Comparison of ENCODE assay signal across 8 mouse cellular contexts in the genomic region with DNA sequence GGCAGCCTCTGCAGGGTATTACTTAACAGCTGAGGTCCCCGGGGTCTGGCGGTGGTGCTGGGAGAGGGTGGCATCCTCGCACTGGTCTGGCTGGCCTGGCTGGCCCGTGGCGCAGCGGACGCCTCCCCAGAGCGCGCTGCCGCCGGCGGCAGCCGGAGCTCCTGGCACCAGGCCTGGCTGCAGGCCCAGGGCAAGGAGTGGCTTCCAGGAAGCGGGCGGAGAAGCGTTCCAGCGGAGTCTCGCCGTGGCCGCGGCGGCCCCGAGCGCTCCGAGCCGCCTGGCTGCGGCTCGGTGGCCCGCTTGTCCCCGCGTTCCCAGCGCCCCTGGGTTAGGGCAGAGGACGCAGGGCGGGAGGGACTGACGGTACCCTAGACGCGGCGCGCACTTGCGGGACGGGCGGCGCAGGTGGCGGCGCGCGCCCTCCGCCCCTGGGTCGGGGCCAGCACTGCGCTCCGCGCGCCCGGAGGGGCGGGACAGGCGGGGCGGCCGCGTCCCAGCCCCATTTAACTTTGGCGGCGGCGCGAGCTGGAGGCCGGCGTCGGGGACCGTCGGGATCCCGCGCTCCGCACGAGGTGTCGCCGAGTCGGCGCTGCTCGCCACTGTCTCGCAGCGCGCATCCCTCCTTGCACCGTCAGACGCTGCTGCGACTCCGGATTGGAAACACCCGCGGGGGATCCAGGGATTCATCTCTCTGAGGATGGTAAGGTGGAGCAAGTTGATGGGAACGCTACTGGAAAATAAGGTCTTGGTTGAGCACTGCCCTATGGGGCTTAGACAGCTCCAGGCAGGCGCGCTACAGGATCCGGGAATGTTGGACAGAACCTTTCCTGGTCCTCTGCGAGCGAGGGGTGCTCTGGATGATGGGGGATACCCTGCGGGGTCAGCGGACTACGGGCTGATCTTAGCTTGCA. TPM values are rescaled to one million over a fixed set of nuclear protein-coding genes. Genes with fewer than 3 reads are reported as not detected.
DNase-seq lines count a peak whose midpoint lies in the region; ATAC-seq and TF ChIP-seq lines count a peak whose summit lies in the region.

A gene (plus strand): TSS at position 484 of the 911 bp plus-strand sequence.

- no peak for TF ChIP-seq EP300 in lung, postnatal 0 days (IDR thresholded peaks at IDR 0.05)

- no peak within 1 kb of the TSS for H3K27ac ChIP-seq in embryonic facial prominence, embryonic 10.5 days (replicated peaks)
- H3K27ac ChIP-seq in heart, embryonic 10.5 days, result peak within 1 kb of the TSS; percentile 52
- no peak within 1 kb of the TSS for H3K27ac ChIP-seq in kidney, embryonic 14.5 days (ENCODE audit: low read depth, low read length)
- no peak within 1 kb of the TSS for H3K27ac ChIP-seq in lung, postnatal 0 days (ENCODE audit: low read length)

- peaks cover 16% of the 10 kb centered on the region for H3K4me1 ChIP-seq in embryonic facial prominence, embryonic 10.5 days
- H3K4me1 ChIP-seq in heart, embryonic 10.5 days, result peaks cover 15% of the 10 kb centered on the region
- H3K4me1 ChIP-seq in kidney, embryonic 14.5 days (ENCODE audit: control insufficient read depth, insufficient read depth, low read length), result 0 out of 2 replicates have a peak, but pooled peaks cover 4% of the 10 kb centered on the region
- H3K4me1 ChIP-seq in lung, postnatal 0 days (ENCODE audit: insufficient read depth, low read depth, low read length), result peaks cover 6% of the 10 kb centered on the region; the same call in 1 of the 2 replicates

- DNase-seq in layer of hippocampus, adult 11-12 months (ENCODE audit: low spot score), result peak; percentile 7
- no peak for DNase-seq in layer of hippocampus, adult 9-10 months (ENCODE audit: low spot score)
- DNase-seq in embryonic facial prominence, embryonic 10.5 days (ENCODE audit: low spot score), result peak; percentile 50
- DNase-seq in heart, embryonic 10.5 days (ENCODE audit: low spot score), result peak; percentile 74
- peak; percentile 61 for DNase-seq in lung, postnatal 0 days (ENCODE audit: low spot score)
- peak; percentile 15 for DNase-seq in right cerebral cortex, postnatal 25 days
- DNase-seq in thymus, postnatal 0 days (ENCODE audit: low spot score), result no peak

- no peak for TF ChIP-seq CTCF in lung, postnatal 0 days (IDR thresholded peaks at IDR 0.05)

- peak within 1 kb of the TSS; percentile 60 for H3K4me3 ChIP-seq in embryonic facial prominence, embryonic 10.5 days
- peak within 1 kb of the TSS; percentile 64 for H3K4me3 ChIP-seq in heart, embryonic 10.5 days
- H3K4me3 ChIP-seq in kidney, embryonic 14.5 days (ENCODE audit: low read length), result peak within 1 kb of the TSS; percentile 49
- H3K4me3 ChIP-seq in lung, postnatal 0 days (ENCODE audit: low read depth, low read length), result peak within 1 kb of the TSS; percentile 46

- peak within 1 kb of the TSS; percentile 78 for H3K4me2 ChIP-seq in kidney, embryonic 14.5 days (replicated peaks; ENCODE audit: low read depth, low read length)
- peak within 1 kb of the TSS; percentile 73 for H3K4me2 ChIP-seq in lung, postnatal 0 days (replicated peaks; ENCODE audit: low read depth, low read length)

- ATAC-seq in kidney, embryonic 14.5 days (ENCODE audit: low FRiP score, low TSS enrichment), result peak; percentile 44
- peak; percentile 78 for ATAC-seq in lung, postnatal 0 days

- no peaks in the 10 kb centered on the region for H3K9me3 ChIP-seq in embryonic facial prominence, embryonic 10.5 days
- H3K9me3 ChIP-seq in heart, embryonic 10.5 days, result no peaks in the 10 kb centered on the region
- H3K9me3 ChIP-seq in kidney, embryonic 14.5 days (ENCODE audit: control insufficient read depth, low read length), result no peaks in the 10 kb centered on the region
- no peaks in the 10 kb centered on the region for H3K9me3 ChIP-seq in lung, postnatal 0 days (ENCODE audit: low read length)

- WGBS in embryonic facial prominence, embryonic 10.5 days, result under 1% methylated on average over 95 of the region's 95 CpGs
- 2% methylated on average over 95 of the region's 95 CpGs for WGBS in heart, embryonic 10.5 days
- under 1% methylated on average over 75 of the region's 95 CpGs for whole genome bisulfite sequencing in kidney, embryonic 14.5 days
- 1% methylated on average over 68 of the region's 95 CpGs for WGBS in lung, postnatal 0 days

- H3K36me3 ChIP-seq in embryonic facial prominence, embryonic 10.5 days (replicated peaks), result no peaks in the 10 kb centered on the region
- no peaks in the 10 kb centered on the region for H3K36me3 ChIP-seq in heart, embryonic 10.5 days
- H3K36me3 ChIP-seq in kidney, embryonic 14.5 days (ENCODE audit: control insufficient read depth, insufficient read depth, low read length), result no peaks in the 10 kb centered on the region
- no peaks in the 10 kb centered on the region for H3K36me3 ChIP-seq in lung, postnatal 0 days (ENCODE audit: insufficient read depth, low read length)

- H3K9ac ChIP-seq in kidney, embryonic 14.5 days (ENCODE audit: low read depth, low read length), result peak within 1 kb of the TSS; percentile 34; the same call in 1 of the 2 replicates
- H3K9ac ChIP-seq in lung, postnatal 0 days (replicated peaks; ENCODE audit: low read depth), result no peak within 1 kb of the TSS

- H3K27me3 ChIP-seq in embryonic facial prominence, embryonic 10.5 days (replicated peaks; ENCODE audit: low read depth, poor library complexity, severe bottlenecking), result peaks cover 79% of the 10 kb centered on the region
- peaks cover 86% of the 10 kb centered on the region for H3K27me3 ChIP-seq in heart, embryonic 10.5 days (ENCODE audit: insufficient read depth, poor library complexity, severe bottlenecking)
- peaks cover 40% of the 10 kb centered on the region for H3K27me3 ChIP-seq in kidney, embryonic 14.5 days (ENCODE audit: control insufficient read depth, insufficient read depth, low read length)
- H3K27me3 ChIP-seq in lung, postnatal 0 days (replicated peaks; ENCODE audit: insufficient read depth, low read length), result peaks cover 33% of the 10 kb centered on the region

RNA-seq across cellular contexts. Expression of the gene that starts here (rescaled TPM):
- polyA plus RNA-seq in embryonic facial prominence, embryonic 10.5 days (2016; fragmentation: Nextera tagmentation; extraction: Ambion mirVana), result 0.14 and 0.45 TPM in 2 replicates
- 0.06 and 0.22 TPM in 2 replicates for polyA plus RNA-seq in heart, embryonic 10.5 days (2016; fragmentation: Nextera tagmentation; extraction: Ambion mirVana)
- polyA plus RNA-seq in kidney, embryonic 14.5 days (2014; fragmentation: Nextera tagmentation; extraction: Ambion mirVana), result 0.23 and 0.39 TPM in 2 replicates
- 2.4 and 2.5 TPM in 2 replicates for polyA plus RNA-seq in lung, postnatal 0 days (2015; fragmentation: Nextera tagmentation; extraction: Ambion mirVana)
- polyA plus RNA-seq in thymus, postnatal 0 days (2015; fragmentation: Nextera tagmentation; extraction: Ambion mirVana), result 0.15 and 0.20 TPM in 2 replicates

Comparison
In these comparisons a context has a peak if more than half of its experiments do, and no peak if none do; other contexts are left out.
1. DNase-seq: peak in layer of hippocampus, adult 11-12 months (single experiment), lung, postnatal 0 days (single experiment) and right cerebral cortex, postnatal 25 days (single experiment); none in layer of hippocampus, adult 9-10 months (single experiment) and thymus, postnatal 0 days (single experiment).
2. Peak in DNase-seq and H3K4me3 ChIP-seq in embryonic facial prominence, embryonic 10.5 days; RNA of the gene not detected or under 1 TPM.
3. Peak in DNase-seq, H3K4me3 ChIP-seq and H3K27ac ChIP-seq in heart, embryonic 10.5 days; RNA of the gene not detected or under 1 TPM.
4. Peak in ATAC-seq, H3K4me3 ChIP-seq, H3K9ac ChIP-seq and H3K4me2 ChIP-seq in kidney, embryonic 14.5 days; RNA of the gene not detected or under 1 TPM.
5. Peak in every context shown above with its lines, with median percentiles within 50 percentile points of each other: H3K4me3 ChIP-seq.